Mouse (Mus musculus) bone marrow, adult 2 months (tissue): ENCODE results near the gene P2rx3. TPM values are rescaled to one million over a fixed set of nuclear protein-coding genes. Genes with fewer than 3 reads are reported as not detected.

Experiments
- H3K27ac ChIP-seq: fragments of 200-500 bp; 2 replicates; pipeline ENCODE4 v1.5.1; 2012; ENCODE audit warnings: low read depth, mild to moderate bottlenecking, control low read depth, inconsistent platforms, low read length; ENCODE audit not compliant: control insufficient read depth, poor library complexity, insufficient read depth
- H3K4me1 ChIP-seq: fragments of 200-500 bp; 2 replicates; pipeline ENCODE4 v1.6.1; 2011; ENCODE audit warnings: low read length; ENCODE audit not compliant: control insufficient read depth, insufficient read depth
- H3K4me3 ChIP-seq: fragments of 200-500 bp; replicated peaks from 2 replicates; pipeline ENCODE3; 2011; ENCODE audit warnings: mild to moderate bottlenecking, low read depth, low read length, control low read depth; ENCODE audit not compliant: control insufficient read depth
- CTCF ChIP-seq: fragments of 200-500 bp; IDR thresholded peaks from 2 replicates; pipeline ENCODE4 v1.5.1; 2011; ENCODE audit warnings: low read length, control low read depth; ENCODE audit not compliant: control insufficient read depth, insufficient read depth
- POLR2A ChIP-seq: fragments of 200-500 bp; IDR thresholded peaks from 2 replicates; pipeline ENCODE4 v1.6.1; 2011; ENCODE audit warnings: low read depth, mild to moderate bottlenecking, control low read depth, low read length, borderline replicate concordance; ENCODE audit not compliant: control insufficient read depth
- WGBS: fragments of 180-500 bp; shearing (Covaris S2); methylation state at CpG from one replicate; pipeline ENCODE4 v1.1.7; 2018; 5-methylcytosine and 5-hydroxymethylcytosine counted together
- polyA plus RNA-seq: library from polyadenylated mRNA; stranded (reverse); fragments of >200 nt; gene quantifications from 2 replicates; pipeline ENCODE4 v1.2.4, GENCODE M21; 2011; ENCODE audit warnings: low replicate concordance; ENCODE audit not compliant: missing spikeins, insufficient read depth, insufficient read length

P2rx3 gene
- polyA plus RNA-seq, 1 experiment = 3.8 TPM

- Histone ChIP-seq H3K4me3 (peak overlapping the region; percentile 34), H3K27ac (no peak overlapping the region), H3K4me1 (no peaks in the 10 kb centered on the region)
- WGBS = 23% methylated on average over 10 of the region's 10 CpGs
- no peak for TF ChIP-seq POLR2A
- no peak for TF ChIP-seq CTCF
These were observed 23.9 kb upstream of the P2rx3 start for GRCm38 (mm10) chr2:85061107-85061541.

GRCm38 (mm10) chr2:85060591-85061060 is 23.4 kb upstream of the P2rx3 start:
- peak overlapping the region; percentile 46 for H3K4me3 ChIP-seq
- H3K4me1 ChIP-seq = no peaks in the 10 kb centered on the region
- no peak overlapping the region for H3K27ac ChIP-seq
- TF ChIP-seq POLR2A (no peak), CTCF (no peak)
- 4% methylated on average over 11 of the region's 11 CpGs for WGBS

- Histone ChIP-seq H3K27ac (no peak overlapping the region), H3K4me3 (no peak overlapping the region), H3K4me1 (no peaks in the 10 kb centered on the region)
- WGBS = 81% methylated on average over 6 of the region's 6 CpGs
- TF ChIP-seq POLR2A = no peak
- no peak for TF ChIP-seq CTCF
These were observed 22.4 kb upstream of the P2rx3 start for GRCm38 (mm10) chr2:85059677-85060076.

- WGBS = 59% methylated on average over 5 of the region's 5 CpGs
- H3K4me3 ChIP-seq = no peak overlapping the region
- no peak for TF ChIP-seq POLR2A
- no peak for TF ChIP-seq CTCF
- no peaks in the 10 kb centered on the region for H3K4me1 ChIP-seq
- no peak overlapping the region for H3K27ac ChIP-seq
These were observed 19.4 kb upstream of the P2rx3 start for GRCm38 (mm10) chr2:85056711-85057110.

GRCm38 (mm10) chr2:85053192-85053816 is 16.0 kb upstream of the P2rx3 start:
- no peak overlapping the region for H3K4me3 ChIP-seq
- no peak for TF ChIP-seq POLR2A
- TF ChIP-seq CTCF = no peak
- 81% methylated on average over 5 of the region's 5 CpGs for WGBS
- no peaks in the 10 kb centered on the region; the same call in 1 of the 2 replicates for H3K4me1 ChIP-seq
- H3K27ac ChIP-seq = no peak overlapping the region

GRCm38 (mm10) chr2:85050746-85051145 is 13.5 kb upstream of the P2rx3 start:
- no peaks in the 10 kb centered on the region; the same call in 1 of the 2 replicates for H3K4me1 ChIP-seq
- TF ChIP-seq CTCF (no peak), POLR2A (no peak)
- WGBS = 49% methylated on average over 9 of the region's 9 CpGs
- H3K4me3 ChIP-seq = no peak overlapping the region
- no peak overlapping the region; the same call in 1 of the 2 replicates for H3K27ac ChIP-seq

- H3K4me3 ChIP-seq = no peak overlapping the region
- no peak overlapping the region; the same call in 1 of the 2 replicates for H3K27ac ChIP-seq
- WGBS = 72% methylated on average over 10 of the region's 10 CpGs
- H3K4me1 ChIP-seq = no peaks in the 10 kb centered on the region; the same call in 1 of the 2 replicates
- TF ChIP-seq CTCF = no peak
These were observed 12.9 kb upstream of the P2rx3 start for GRCm38 (mm10) chr2:85050001-85050634.

- no peaks in the 10 kb centered on the region; the same call in 1 of the 2 replicates for H3K4me1 ChIP-seq
- no peak overlapping the region for H3K27ac ChIP-seq
- no peak for TF ChIP-seq POLR2A
- TF ChIP-seq CTCF = no peak
- no peak overlapping the region for H3K4me3 ChIP-seq
- 89% methylated on average over 4 of the region's 4 CpGs for WGBS
These were observed 12.0 kb upstream of the P2rx3 start for GRCm38 (mm10) chr2:85049277-85049676.
